Mouse (Mus musculus) liver, postnatal 0 days (tissue): ENCODE results near the gene Slc26a8.

Experiments
- CTCF ChIP-seq: sonication (generic); IDR thresholded peaks from 2 replicates; pipeline ENCODE4 v1.5.1; 2016; ENCODE audit warnings: antibody characterized with exemption, low read depth
- EP300 ChIP-seq: IDR thresholded peaks from 2 replicates; pipeline ENCODE4 v1.6.1; 2016; ENCODE audit warnings: antibody characterized with exemption, low read depth, mild to moderate bottlenecking

- TF ChIP-seq CTCF, result no peak
- TF ChIP-seq EP300, result no peak
These were observed at the start of gene Slc26a8 for GRCm38 (mm10) chr17:28689586-28690283.
